Mouse (Mus musculus): ENCODE measurements at regions not wholly inside any gene's neighbourhood (a gene's known extent, or its start where the extent isn't known, plus 50 kb on each side); places are given as distances from the start of the nearest gene placed in this dataset.

DNA sequence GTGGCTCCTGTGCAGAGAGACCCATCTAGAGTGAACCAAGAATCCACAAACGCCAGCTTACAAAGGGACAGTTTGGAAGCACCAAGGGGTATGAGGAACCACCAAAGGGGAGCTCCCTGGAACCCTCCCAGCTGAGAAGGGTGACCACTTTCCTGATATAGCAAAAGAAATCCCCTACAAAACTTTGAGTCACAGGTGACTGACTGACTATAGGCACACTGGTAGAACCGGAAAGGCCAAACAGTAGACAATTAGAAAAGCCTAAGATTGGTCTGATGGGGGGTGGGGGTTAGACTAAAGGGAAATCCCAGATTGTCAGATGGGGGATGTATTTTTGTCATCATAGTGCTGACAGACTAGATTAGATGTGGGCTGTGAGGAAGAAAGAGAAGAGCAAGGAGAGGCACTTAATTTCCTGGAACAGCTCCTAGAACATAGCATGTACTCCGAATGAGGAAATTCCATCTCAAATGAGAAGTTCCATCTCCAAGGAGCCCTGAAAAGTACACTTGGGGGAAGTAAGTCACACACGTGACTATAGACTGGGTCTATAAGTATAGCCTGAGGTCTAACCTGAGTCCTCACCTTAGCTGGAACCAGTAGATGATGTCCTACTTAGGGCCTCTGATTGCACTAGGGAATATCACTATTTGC lies 302.4 kb upstream of the Atp2b1 start:
- no peak for ATAC-seq (ENCODE audit: extremely low read depth, insufficient number of reproducible peaks, low FRiP score, poor library complexity, severe bottlenecking)

GRCm38 (mm10) chr10:98618736-98619525 lies 295.3 kb upstream of the Atp2b1 start:
- no peak for ATAC-seq (ENCODE audit: extremely low read depth, insufficient number of reproducible peaks, low FRiP score, poor library complexity, severe bottlenecking)

GRCm38 (mm10) chr10:98624103-98624502 lies 290.1 kb upstream of the Atp2b1 start:
- ATAC-seq (ENCODE audit: extremely low read depth, insufficient number of reproducible peaks, low FRiP score, poor library complexity, severe bottlenecking), result no peak

- no peak for ATAC-seq (ENCODE audit: extremely low read depth, insufficient number of reproducible peaks, low FRiP score, poor library complexity, severe bottlenecking)
Measured at GRCm38 (mm10) chr10:98624681-98625321, 289.4 kb upstream of the Atp2b1 start.

DNA sequence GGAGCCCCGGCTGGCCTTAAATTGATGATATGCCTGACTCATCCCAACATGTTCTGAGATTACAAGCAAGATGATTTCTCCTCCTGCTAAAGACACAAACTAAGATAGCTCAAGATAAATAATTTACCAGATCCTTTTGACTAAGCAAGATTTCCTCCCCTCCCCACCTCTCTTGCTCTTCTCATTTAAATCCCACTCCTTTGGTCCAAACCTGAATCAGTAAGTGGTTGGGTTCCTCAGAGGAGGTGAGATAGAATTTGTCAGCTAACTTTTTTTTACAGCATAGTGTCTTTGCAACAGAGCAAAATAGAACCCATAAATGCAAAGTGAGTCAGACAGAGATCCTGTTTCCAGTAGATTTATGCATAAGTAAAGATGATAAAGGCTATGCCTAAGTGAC lies 286.0 kb upstream of the Atp2b1 start:
- no peak for ATAC-seq (ENCODE audit: extremely low read depth, insufficient number of reproducible peaks, low FRiP score, poor library complexity, severe bottlenecking)

GRCm38 (mm10) chr10:98629248-98629647 lies 285.0 kb upstream of the Atp2b1 start:
- no peak for ATAC-seq (ENCODE audit: extremely low read depth, insufficient number of reproducible peaks, low FRiP score, poor library complexity, severe bottlenecking)

GRCm38 (mm10) chr10:98637759-98638611 lies 276.2 kb upstream of the Atp2b1 start:
- no peak for ATAC-seq (ENCODE audit: extremely low read depth, insufficient number of reproducible peaks, low FRiP score, poor library complexity, severe bottlenecking)

DNA sequence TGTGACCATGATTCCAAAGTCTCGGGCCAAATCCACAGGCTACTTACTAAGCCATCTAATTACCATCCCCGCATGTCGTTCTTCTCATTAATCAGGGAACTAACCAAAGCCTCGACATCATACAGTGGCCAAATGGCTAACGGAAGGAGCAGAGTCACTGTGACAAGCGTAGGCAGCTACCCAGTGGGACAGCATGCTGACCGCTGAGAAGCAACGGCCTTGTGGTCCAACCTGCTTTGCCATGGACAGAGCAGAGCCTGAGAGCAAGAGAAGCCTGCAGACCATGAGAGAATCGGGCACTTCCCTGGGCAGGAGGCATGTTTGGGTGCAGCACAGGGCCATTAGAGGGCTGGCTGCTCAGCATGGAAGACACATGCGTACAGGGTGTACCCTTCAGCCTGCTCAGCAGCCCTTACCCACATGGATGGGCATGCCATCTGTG lies 268.5 kb upstream of the Atp2b1 start:
- ATAC-seq (ENCODE audit: extremely low read depth, insufficient number of reproducible peaks, low FRiP score, poor library complexity, severe bottlenecking), result no peak

DNA sequence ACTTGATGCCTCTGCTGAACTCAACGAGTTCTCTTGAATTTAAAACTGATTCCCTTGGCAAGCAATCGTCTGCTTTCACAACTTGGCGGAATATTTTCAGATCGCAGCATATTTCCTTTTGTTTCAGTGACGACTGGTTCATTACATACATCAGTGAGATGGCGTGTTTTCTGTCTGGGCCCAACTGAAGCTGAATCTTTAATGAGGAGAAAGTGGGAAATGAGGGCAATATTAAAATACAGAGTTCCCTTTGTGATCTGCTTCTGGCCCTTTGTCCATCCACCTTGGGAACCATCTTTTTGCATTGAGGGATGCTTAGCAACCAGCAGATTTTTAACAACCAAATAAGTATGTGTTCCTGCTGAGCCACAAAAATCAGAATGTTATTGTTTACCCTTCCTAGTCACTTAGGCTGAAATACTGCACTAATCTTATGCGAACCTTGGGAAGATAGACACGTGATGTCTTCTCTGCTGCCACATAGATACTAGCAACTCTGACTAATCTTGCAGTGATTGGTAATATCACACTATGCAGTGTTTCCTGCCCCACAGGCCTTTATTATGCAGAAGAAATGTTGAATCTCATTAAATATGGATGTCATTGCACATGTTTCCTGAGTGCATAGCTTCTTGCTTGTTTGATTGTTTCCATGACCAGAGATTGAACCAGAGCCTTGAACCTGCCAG lies 267.8 kb upstream of the Atp2b1 start:
- ATAC-seq (ENCODE audit: extremely low read depth, insufficient number of reproducible peaks, low FRiP score, poor library complexity, severe bottlenecking), result no peak

GRCm38 (mm10) chr10:98648710-98649245 lies 265.4 kb upstream of the Atp2b1 start:
- no peak for ATAC-seq (ENCODE audit: extremely low read depth, insufficient number of reproducible peaks, low FRiP score, poor library complexity, severe bottlenecking)

DNA sequence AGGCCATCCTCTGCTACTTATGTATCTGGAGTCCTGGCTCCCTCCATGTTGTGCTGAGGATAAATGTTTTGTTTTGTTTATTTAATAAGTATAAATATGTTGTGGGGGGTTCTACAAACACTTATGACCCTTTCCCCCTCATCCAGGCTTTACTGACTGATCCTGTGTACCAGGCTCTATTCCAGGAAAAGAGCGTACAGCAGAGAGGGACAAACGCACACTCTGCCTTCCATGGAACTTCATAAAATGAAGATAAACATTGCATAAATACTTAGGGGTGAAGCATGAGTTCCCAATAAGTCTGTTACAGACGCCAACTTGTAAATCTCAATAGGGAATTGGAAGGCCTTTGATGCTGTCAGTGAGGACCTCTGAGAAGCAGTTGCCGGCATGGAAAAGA lies 263.7 kb upstream of the Atp2b1 start:
- no peak for ATAC-seq (ENCODE audit: extremely low read depth, insufficient number of reproducible peaks, low FRiP score, poor library complexity, severe bottlenecking)

- ATAC-seq (ENCODE audit: extremely low read depth, insufficient number of reproducible peaks, low FRiP score, poor library complexity, severe bottlenecking), result no peak
Measured at GRCm38 (mm10) chr10:98651127-98651526, 263.1 kb upstream of the Atp2b1 start.

DNA sequence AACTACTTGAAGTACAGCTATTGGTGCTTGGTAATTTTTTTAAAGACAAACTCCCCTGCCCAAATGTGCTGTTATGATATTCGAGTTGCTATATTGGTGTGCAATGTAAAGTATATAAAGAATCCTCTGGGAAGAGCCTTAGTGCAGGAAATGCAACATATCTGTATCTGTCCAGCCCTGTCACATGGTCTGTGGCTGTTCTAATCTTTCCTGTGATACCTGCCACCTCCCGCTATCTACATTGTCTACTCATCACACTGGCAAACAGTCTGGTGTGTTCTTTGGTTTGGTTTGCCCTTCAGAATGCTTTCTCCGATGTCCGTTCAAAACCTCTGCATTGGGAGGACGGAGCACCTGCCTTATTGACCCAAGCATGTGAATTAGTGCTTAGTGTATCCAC lies 262.6 kb upstream of the Atp2b1 start:
- no peak for ATAC-seq (ENCODE audit: extremely low read depth, insufficient number of reproducible peaks, low FRiP score, poor library complexity, severe bottlenecking)

DNA sequence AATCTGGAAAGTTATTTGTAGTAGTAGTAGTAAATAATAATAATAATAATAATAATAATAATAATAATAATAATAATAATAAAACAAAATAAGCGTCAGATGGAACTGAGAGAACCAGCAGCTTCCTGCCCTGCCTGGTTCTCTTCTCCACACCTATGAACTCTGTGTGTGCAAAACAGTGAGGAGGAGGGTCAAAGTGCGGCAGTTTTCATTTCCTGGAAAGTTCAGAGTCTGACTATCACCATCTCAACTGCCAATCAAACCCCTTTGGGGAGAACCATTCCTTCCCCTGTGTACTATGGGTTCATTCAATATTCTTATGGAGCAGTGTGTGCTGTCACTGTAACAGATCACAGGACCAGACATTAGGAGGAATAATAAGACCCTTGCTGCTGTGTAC lies 262.1 kb upstream of the Atp2b1 start:
- ATAC-seq (ENCODE audit: extremely low read depth, insufficient number of reproducible peaks, low FRiP score, poor library complexity, severe bottlenecking), result no peak

GRCm38 (mm10) chr10:98660747-98661146 lies 253.5 kb upstream of the Atp2b1 start:
- ATAC-seq (ENCODE audit: extremely low read depth, insufficient number of reproducible peaks, low FRiP score, poor library complexity, severe bottlenecking), result no peak

DNA sequence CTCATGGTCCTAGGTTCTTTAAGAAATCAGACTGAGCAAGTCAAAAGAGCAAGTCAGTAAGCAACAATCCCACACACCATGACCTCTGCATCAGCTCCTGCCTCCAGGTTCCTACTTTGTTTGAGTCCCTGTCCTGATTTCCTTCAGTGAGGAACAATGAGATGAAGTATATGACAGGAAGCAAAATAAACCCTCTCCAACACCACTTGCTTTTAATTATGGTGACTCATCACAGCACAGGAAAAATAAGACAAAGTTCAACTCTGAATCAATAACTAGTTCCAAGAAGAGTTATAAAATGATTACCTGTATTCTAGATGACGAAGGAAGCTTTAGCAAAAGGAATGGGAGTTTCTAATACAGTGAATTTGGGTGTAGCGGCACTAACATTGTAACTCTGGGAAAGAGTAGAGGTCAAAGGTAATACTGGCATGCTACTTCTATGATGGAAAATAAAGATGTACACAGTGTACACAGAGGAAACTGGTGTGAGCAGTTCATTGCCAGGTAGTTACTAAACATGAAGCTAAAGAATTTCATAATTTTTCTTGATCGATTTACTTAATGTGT lies 248.2 kb upstream of the Atp2b1 start:
- ATAC-seq (ENCODE audit: extremely low read depth, insufficient number of reproducible peaks, low FRiP score, poor library complexity, severe bottlenecking), result no peak

DNA sequence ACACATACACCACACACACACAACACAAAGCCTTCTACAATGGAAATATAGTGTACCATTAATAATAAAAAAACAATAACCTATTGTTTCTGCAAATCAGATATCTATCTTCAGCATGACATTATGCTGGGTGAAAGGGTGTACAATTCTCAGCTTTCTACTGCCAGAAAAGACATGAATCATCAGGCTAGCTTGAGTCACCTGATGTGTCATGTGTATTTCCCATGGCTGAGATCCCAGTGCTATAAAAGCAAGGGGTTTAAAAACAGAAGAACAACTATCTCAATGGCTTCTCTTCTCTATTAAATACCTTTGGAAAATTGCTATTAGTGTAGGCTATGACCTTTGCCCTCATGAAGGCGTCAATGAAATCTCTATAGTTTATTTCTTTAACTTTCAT lies 246.5 kb upstream of the Atp2b1 start:
- no peak for ATAC-seq (ENCODE audit: extremely low read depth, insufficient number of reproducible peaks, low FRiP score, poor library complexity, severe bottlenecking)

DNA sequence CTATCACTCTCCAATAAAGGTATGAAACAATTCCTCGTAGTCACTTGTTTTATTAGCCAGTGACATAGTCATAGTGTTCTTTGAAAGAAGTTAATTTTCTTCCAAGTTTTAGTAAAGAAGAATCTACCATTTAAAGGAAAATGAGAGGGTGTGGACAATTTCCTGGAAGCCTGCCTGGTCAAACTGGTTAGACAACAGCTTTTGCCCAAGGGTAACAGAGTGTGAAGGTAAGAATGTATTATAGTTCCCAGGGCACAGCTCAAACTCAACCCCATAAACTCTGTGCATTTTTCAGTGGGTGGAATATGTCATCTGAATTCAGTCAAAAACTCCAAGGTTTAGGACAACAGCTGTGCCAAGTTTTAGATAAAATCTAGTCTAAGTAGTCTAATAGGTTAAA lies 240.1 kb upstream of the Atp2b1 start:
- no peak for ATAC-seq (ENCODE audit: extremely low read depth, insufficient number of reproducible peaks, low FRiP score, poor library complexity, severe bottlenecking)

All from neutrophil, adult 5-6 weeks (primary cell).